Mouse (Mus musculus): ENCODE measurements around the gene Ifnl2. TPM values are rescaled to one million over a fixed set of nuclear protein-coding genes. Genes with fewer than 3 reads are reported as not detected.

Ifnl2 gene
- polyA plus RNA-seq, 1 experiment from 2014 or later, result not detected

DNA sequence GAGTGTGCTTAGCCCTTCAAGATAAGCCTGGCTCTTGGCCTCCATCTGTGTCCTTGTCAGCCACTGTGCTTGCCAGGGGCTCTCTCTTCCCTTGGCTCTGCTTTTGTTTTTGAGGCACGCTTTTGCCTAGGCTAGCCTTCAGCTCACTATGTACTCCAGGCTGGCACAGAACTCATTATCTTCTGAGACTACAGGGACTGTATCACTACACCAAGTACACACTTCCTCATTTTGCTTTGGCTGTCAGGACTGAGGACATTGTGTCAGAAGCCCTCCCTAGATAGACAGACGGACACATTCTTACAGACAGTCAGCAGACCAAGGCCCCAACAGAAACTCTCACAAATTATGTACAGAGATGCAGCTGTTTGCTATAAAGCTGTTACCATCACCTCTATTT lies 47.5 kb downstream of the Ifnl2 start:
- ATAC-seq (ENCODE audit: insufficient read depth), result no peak
- H3K27me3 ChIP-seq, result peaks cover 16% of the 10 kb centered on the region
- H3K4me2 ChIP-seq, result no peak overlapping the region
- no peak overlapping the region for H3K9ac ChIP-seq
- H3K4me1 ChIP-seq (replicated peaks), result peaks cover 11% of the 10 kb centered on the region
- H3K4me3 ChIP-seq (replicated peaks), result no peak overlapping the region
- 50% methylated on average over 2 of the region's 2 CpGs for WGBS (ENCODE audit: insufficient replicate concordance)
- no peak overlapping the region for H3K27ac ChIP-seq (replicated peaks)
- H3K9me3 ChIP-seq (replicated peaks), result no peaks in the 10 kb centered on the region
- no peaks in the 10 kb centered on the region for H3K36me3 ChIP-seq (replicated peaks)

GRCm38 (mm10) chr7:28460361-28460760 lies 49.9 kb downstream of the Ifnl2 start:
- H3K27me3 ChIP-seq, result no peaks in the 10 kb centered on the region
- no peak overlapping the region for H3K9ac ChIP-seq
- H3K4me2 ChIP-seq, result no peak overlapping the region
- WGBS (ENCODE audit: insufficient replicate concordance), result 53% methylated on average over 5 of the region's 5 CpGs
- no peak overlapping the region for H3K27ac ChIP-seq (replicated peaks)
- no peaks in the 10 kb centered on the region; the same call in 1 of the 2 replicates for H3K4me1 ChIP-seq (replicated peaks)
- H3K9me3 ChIP-seq (replicated peaks), result no peaks in the 10 kb centered on the region
- H3K4me3 ChIP-seq (replicated peaks), result no peak overlapping the region
- H3K36me3 ChIP-seq (replicated peaks), result no peaks in the 10 kb centered on the region
- no peak for ATAC-seq (ENCODE audit: insufficient read depth)

Other genes starting within 250 kb of the Ifnl2 start
- 0.52 and 0.75 TPM in 2 replicates for gene Eid2, start 242.6 kb downstream of the Ifnl2 start, polyA plus RNA-seq (2015; fragmentation: Nextera tagmentation; extraction: Ambion mirVana)
- gene Eid2b, start 232.7 kb downstream of the Ifnl2 start, polyA plus RNA-seq (2015; fragmentation: Nextera tagmentation; extraction: Ambion mirVana), result 1.7 and 1.8 TPM in 2 replicates
- gene Selenov, start 219.3 kb downstream of the Ifnl2 start, polyA plus RNA-seq (2015; fragmentation: Nextera tagmentation; extraction: Ambion mirVana), result 0.07 TPM in 1 of 2 replicates, not detected in the other
- not detected in 2 replicates for gene Dll3, start 208.2 kb downstream of the Ifnl2 start, polyA plus RNA-seq (2015; fragmentation: Nextera tagmentation; extraction: Ambion mirVana)
- gene Timm50, start 198.4 kb downstream of the Ifnl2 start, polyA plus RNA-seq (2015; fragmentation: Nextera tagmentation; extraction: Ambion mirVana), result 78.3 and 85.2 TPM in 2 replicates
- gene Supt5, start 171.7 kb downstream of the Ifnl2 start, polyA plus RNA-seq (2015; fragmentation: Nextera tagmentation; extraction: Ambion mirVana), result 29.9 and 35.3 TPM in 2 replicates
- 540 and 619 TPM in 2 replicates for gene Rps16, start 159.8 kb downstream of the Ifnl2 start, polyA plus RNA-seq (2015; fragmentation: Nextera tagmentation; extraction: Ambion mirVana)
- 4.5 and 5.1 TPM in 2 replicates for gene Plekhg2, start 137.9 kb downstream of the Ifnl2 start, polyA plus RNA-seq (2015; fragmentation: Nextera tagmentation; extraction: Ambion mirVana)
- 8.3 and 8.8 TPM in 2 replicates for gene Zfp36, start 130.2 kb downstream of the Ifnl2 start, polyA plus RNA-seq (2015; fragmentation: Nextera tagmentation; extraction: Ambion mirVana)
- gene Med29, start 117.7 kb downstream of the Ifnl2 start, polyA plus RNA-seq (2015; fragmentation: Nextera tagmentation; extraction: Ambion mirVana), result 23.9 and 25.6 TPM in 2 replicates
- gene Paf1, start 117.5 kb downstream of the Ifnl2 start, polyA plus RNA-seq (2015; fragmentation: Nextera tagmentation; extraction: Ambion mirVana), result 24.6 and 26.2 TPM in 2 replicates
- 32.4 and 35.6 TPM in 2 replicates for gene Gmfg, start 73.0 kb downstream of the Ifnl2 start, polyA plus RNA-seq (2015; fragmentation: Nextera tagmentation; extraction: Ambion mirVana)
- 0.09 and 0.20 TPM in 2 replicates for gene Lrfn1, start 58.5 kb downstream of the Ifnl2 start, polyA plus RNA-seq (2015; fragmentation: Nextera tagmentation; extraction: Ambion mirVana)
- gene Ifnl3, start 12.4 kb upstream of the Ifnl2 start, polyA plus RNA-seq (2015; fragmentation: Nextera tagmentation; extraction: Ambion mirVana), result not detected in 2 replicates
- 0.68 TPM in 1 of 2 replicates, not detected in the other for gene Sycn, start 30.4 kb upstream of the Ifnl2 start, polyA plus RNA-seq (2015; fragmentation: Nextera tagmentation; extraction: Ambion mirVana)
- gene Nccrp1, start 36.8 kb upstream of the Ifnl2 start, polyA plus RNA-seq (2015; fragmentation: Nextera tagmentation; extraction: Ambion mirVana), result not detected in 2 replicates
- gene Samd4b, start 87.7 kb upstream of the Ifnl2 start, polyA plus RNA-seq (2015; fragmentation: Nextera tagmentation; extraction: Ambion mirVana), result 5.6 and 6.6 TPM in 2 replicates
- 17.9 and 19.2 TPM in 2 replicates for gene Pak4, start 87.7 kb upstream of the Ifnl2 start, polyA plus RNA-seq (2015; fragmentation: Nextera tagmentation; extraction: Ambion mirVana)
- gene Acp7, start 120.9 kb upstream of the Ifnl2 start, polyA plus RNA-seq (2015; fragmentation: Nextera tagmentation; extraction: Ambion mirVana), result not detected in 2 replicates
- gene Fbxo27, start 182.4 kb upstream of the Ifnl2 start, polyA plus RNA-seq (2015; fragmentation: Nextera tagmentation; extraction: Ambion mirVana), result 0.15 and 0.24 TPM in 2 replicates
- gene Fbxo17, start 206.3 kb upstream of the Ifnl2 start, polyA plus RNA-seq (2015; fragmentation: Nextera tagmentation; extraction: Ambion mirVana), result 1.1 and 1.3 TPM in 2 replicates
- 73.3 and 77.7 TPM in 2 replicates for gene Mrps12, start 231.4 kb upstream of the Ifnl2 start, polyA plus RNA-seq (2015; fragmentation: Nextera tagmentation; extraction: Ambion mirVana)
- gene Sars2, start 231.5 kb upstream of the Ifnl2 start, polyA plus RNA-seq (2015; fragmentation: Nextera tagmentation; extraction: Ambion mirVana), result 12.2 and 12.4 TPM in 2 replicates
- gene Ccer2, start 245.7 kb upstream of the Ifnl2 start, polyA plus RNA-seq (2015; fragmentation: Nextera tagmentation; extraction: Ambion mirVana), result not detected in 2 replicates